Mouse (Mus musculus) bone marrow macrophage, adult 2 months (primary cell): ENCODE measurements at regions not wholly inside any gene's neighbourhood (a gene's known extent, or its start where the extent isn't known, plus 50 kb on each side); places are given as distances from the start of the nearest gene placed in this dataset.

Source experiments
- CTCF ChIP-seq: IDR thresholded peaks from 2 replicates; pipeline ENCODE4 v1.5.1; 2012; ENCODE audit warnings: low read depth, mild to moderate bottlenecking, low read length, moderate library complexity
- POLR2A ChIP-seq: IDR thresholded peaks from 2 replicates; pipeline ENCODE4 v1.6.1; 2012; ENCODE audit warnings: mild to moderate bottlenecking, low read depth, low read length, borderline replicate concordance

GRCm38 (mm10) chr15:31977563-31977962 lies 199.5 kb upstream of the Tas2r119 start:
- TF ChIP-seq CTCF (no peak), POLR2A (no peak)
